Mouse (Mus musculus): Measurements from ENCODE around the gene Gm6309. TPM values are rescaled to one million over a fixed set of nuclear protein-coding genes. Genes with fewer than 3 reads are reported as not detected.
"Not testable (repeated sequence)": the region's sequence is repeated elsewhere in the genome, so short reads cannot be mapped to it uniquely, and the experiment has no call there.

The Gm6309 gene
- total RNA-seq (2021): not detected
- long read RNA-seq, experiment 1: 0 reads
- long read RNA-seq, experiment 2: 0 reads

DNA sequence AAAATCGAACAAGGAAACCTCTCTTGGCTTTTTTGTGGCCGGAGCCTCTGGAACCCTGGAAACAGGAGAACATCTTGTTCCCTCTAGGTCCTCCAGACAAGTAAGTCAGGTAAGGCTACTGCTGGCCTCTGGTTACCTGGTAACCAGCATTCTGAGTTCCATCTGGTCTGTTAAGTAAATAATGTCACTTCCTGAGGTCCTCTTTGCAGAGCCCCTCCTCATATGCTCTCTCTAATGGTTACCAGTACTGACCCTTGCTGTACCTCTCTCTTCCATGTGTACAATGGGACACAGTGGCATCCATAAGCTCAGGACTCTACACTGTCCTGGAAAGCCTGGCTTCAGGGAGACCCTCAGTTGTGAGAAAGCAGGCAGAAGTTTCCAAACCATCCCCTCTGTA is at the start of gene Gm6309:
Gm6309 (minus strand) TSS at position 101 of the 400 bp plus-strand sequence.
- DNase-seq: not testable (repeated sequence)

DNA sequence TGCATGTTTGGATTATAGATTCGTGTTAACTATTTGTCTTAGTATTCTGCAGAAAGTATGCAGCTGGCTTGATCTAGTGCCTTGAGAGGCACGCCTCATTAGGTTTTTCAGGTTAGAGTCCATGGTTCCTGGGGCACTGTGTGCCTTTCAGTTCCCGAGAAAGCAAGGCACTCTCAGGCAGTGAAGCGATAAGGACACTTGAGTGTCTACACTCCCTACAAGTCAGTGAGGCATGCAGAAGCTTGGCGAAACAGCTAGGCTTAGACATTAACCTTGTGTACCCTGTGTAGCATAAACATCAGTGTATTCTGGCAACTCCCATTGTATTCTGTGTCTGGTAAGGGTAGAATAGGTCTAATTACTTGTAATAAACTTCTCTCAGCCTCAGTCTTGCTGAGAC is 35.0 kb upstream of the Gm6309 start:
- no peak for DNase-seq

DNA sequence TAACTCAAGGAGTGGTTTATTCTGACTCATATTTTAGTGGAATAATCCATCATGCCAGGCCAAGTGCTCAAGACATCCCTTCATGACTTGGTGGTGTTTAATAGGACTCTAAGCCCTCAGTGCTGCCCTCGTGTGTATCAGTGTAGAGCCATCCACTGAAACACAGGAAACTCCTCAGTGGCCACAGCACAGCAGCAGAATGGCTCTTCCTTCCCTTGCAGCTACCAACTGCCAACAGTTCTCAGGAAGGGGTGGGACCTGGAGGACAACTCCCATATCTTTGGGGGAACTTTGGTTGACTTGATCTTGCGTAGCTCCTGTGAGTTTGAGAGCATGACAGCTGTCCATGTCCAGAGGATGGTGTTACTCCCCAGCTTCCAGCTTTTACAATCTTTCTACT is 33.4 kb upstream of the Gm6309 start:
- no peak for DNase-seq

DNA sequence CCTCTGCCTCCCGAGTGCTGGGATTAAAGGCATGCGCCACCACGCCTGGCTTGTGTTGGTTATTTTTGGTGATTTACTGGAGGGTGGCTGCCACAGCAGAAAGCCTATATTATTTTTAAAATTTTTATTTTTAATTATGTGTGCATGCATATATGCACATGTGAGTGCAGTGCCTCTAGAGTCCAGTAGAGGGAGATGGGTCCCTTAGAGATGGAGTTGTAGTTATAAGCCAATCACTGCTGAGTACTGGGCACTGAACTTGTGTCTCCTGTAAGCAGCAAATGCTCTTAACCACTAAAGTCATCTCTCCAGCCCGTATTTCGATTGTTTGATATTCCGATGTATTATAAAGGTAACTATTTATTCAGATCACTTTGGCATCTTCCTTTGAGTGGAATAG is 30.1 kb upstream of the Gm6309 start:
- DNase-seq: no peak

DNA sequence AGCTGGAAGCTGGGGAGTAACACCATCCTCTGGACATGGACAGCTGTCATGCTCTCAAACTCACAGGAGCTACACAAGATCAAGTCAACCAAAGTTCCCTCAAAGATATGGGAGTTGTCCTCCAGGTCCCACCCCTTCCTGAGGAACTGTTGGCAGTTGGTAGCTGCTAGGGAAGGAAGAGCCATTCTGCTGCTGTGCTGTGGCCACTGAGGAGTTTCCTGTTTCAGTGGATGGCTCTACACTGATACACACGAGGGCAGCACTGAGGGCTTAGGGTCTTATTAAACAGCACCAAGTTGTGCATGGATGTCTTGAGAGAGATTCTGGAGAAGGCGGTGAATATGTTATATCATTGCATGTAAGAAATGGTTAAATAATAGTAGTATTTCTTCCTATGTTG is 29.0 kb upstream of the Gm6309 start:
- DNase-seq: no peak

DNA sequence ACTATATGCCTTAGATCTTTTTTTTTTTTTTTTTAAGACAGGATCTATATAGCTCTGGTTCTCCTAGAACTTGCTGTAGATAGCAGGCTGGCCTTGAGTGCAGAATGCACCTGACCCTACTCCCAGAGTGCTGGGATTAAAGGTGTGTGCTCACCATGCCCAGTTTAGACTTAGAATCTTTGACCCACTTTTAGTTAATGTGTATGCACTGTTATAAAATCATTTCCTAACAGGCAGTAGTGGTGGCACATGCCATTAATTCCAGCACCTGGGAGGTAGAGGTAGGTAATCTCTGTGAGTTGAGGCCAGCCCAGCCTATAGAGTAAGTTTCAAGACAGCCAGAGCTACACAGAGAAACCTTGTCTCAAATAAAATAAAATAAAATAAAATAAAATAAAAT is 28.6 kb upstream of the Gm6309 start:
- no peak for DNase-seq

DNA sequence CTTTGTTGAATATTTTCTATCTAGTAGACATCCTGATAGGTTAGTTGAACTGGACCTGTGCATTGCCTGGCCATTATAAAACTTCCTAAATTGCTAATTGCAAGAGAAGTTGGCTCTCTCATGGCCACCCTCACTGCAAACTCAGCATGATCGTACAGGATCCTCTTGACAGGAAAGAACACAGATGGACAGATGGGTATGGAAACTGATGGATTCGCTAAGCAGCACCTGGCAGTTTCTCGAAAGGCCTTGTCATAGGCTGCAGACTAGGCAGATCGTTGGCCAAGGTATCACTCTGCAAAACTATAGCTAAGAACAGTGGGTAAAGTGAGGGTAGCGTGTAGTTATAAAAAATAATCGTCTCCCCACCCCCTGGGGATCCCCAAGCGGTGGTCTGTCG is 22.8 kb upstream of the Gm6309 start:
- no peak for DNase-seq

DNA sequence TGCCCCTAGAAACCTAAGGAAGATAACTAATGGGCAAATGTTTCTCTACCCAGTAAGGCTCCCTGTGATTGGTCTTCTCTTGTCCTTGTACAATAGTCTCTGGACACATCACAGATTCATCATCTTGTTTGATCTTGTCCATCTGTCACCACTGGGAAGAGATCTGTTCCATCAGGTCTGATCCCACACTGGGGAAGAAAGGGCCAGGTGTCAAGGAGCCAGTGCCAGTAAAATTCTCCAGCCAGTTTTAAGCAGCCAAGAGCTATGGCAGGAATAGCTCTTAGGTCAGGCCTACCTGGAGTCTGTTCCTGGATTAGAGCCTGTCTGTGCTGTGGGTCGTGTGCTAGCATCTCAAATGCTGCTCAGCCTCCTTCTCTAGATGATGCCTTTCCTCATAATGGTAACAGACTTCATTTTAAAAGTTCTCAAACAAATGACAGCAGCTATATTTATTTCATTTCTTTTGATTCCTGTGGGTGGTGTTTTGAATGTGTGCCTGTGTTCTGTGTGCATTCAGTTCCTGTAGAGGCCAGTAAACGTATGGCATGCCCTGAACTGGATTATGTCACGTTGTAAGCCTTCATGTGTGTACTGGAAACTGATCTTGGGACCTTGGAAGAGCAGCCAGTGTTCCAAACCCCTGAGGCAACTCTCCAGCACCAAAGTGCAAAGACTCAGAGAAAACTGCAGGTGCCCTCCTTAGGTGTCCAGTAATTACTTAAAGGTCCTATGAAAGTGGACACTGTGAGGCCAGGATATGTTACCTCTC is 20.2 kb upstream of the Gm6309 start:
- DNase-seq: no peak

DNA sequence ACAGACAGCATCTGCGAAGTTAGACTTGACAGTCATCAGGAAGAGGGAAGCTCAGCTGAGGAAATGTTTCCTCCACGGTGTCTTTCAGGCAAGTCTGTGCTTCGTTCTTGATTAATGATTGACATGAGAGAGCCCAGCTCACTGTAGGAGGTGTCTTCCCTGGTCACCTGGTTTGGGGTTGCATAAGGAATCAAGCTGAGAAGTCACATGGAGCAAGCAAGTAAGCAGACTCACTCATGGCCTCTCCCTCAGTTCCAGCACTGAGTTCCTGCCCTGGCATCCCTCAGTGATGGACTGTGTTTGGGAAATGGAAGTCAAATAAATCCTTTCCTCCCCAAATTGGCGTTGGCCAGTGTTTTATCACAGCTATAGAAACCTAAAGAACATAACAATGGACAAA is 19.6 kb upstream of the Gm6309 start:
- no peak for DNase-seq

DNA sequence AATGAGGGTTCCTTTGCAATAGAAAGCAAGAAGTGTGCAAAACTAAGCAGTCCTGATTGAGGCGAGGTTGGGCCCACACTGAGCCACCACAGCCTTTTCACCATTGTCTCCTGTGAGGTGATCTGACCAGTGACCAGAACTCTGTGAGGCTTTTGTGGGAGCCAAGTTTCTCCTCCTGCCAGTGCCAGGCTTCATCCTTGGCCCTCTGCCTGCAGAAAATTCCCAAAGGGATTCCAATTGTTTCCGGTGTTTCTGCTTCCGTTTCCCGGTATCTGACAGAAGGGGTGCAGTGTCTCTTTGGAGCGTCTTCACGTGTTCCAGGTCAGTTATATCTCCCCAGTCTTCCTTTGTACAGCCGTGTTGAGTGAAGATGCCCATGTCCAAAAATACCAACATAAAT is 18.2 kb upstream of the Gm6309 start:
- no peak for DNase-seq

DNA sequence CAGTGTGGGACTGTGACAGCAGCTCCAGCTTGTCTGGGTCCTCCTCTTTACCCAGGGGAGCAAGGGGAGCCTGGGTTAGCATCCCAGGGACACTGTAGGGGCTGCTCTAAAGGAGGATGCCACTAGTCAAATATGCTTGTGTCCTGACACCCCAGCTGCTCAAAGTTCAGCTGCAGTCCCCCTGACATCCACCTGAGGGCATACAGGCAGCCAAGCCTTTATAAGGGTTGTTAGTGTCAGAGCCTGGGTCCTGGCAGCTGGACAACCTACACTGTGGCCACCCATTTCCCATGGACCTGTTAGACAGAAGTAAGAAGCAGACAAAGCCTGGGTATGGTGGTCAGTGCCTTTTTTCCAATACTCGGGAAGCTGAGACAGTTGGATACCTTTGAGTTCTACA is 17.6 kb upstream of the Gm6309 start:
- DNase-seq: no peak

DNA sequence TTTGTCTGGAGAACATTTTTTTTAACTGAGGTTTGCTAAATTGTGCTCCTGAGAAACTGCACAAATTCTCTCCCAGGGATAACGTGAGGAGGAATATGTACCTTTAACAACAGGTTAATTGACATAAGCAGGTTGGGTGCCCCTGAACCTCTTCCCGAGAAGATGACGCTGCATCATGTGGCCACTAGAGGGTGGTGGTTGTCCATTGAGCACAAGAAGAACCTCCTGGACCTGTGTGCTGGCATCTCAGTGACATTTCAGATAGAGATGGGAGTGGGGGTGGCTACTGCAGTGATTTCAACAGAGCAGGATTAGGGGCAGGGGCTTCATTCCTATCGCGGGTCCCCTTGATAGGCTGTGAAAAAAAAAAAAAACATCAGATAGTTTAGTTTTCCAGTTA is 16.9 kb upstream of the Gm6309 start:
- DNase-seq: peak; percentile 12

DNA sequence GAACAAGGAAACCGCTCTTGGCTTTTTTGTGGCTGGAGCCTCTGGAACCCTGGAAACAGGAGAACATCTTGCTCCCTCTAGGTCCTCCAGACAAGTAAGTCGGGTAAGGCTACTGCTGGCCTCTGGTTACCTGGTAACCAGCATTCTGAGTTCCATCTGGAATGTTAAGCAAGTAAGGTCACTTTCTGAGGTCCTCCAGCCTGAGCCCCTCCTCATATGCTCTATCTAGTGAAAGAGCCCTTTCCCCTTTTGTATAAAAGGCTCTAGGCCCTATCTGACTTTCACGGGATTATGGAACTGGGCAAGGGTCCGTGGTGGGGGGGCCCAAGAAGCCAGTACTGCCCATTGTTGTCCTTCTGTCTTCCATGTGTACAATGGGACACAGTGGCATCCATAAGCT is 14.7 kb upstream of the Gm6309 start, which contains the start of gene 1700001J03Rik:
1700001J03Rik (minus strand) TSS at position 101 of the 400 bp plus-strand sequence.
- not testable (repeated sequence) for DNase-seq

DNA sequence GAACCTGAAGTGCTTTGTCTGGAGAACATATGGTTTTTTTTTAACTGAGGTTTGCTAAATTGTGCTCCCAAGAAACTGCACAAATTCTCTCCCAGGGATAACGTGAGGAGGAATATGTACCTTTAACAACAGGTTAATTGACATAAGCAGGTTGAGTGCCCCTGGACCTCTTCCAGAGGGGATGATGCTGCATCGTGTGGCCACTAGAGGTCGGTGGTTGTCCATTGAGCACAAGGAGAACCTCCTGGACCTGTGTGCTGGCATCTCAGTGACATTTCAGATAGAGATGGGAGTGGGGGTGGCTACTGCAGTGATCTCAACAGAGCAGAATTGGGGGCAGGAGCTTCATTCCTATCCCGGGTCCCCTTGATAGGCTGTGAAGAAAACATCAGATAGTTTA is 2.2 kb upstream of the Gm6309 start:
- not testable (repeated sequence) for DNase-seq

DNA sequence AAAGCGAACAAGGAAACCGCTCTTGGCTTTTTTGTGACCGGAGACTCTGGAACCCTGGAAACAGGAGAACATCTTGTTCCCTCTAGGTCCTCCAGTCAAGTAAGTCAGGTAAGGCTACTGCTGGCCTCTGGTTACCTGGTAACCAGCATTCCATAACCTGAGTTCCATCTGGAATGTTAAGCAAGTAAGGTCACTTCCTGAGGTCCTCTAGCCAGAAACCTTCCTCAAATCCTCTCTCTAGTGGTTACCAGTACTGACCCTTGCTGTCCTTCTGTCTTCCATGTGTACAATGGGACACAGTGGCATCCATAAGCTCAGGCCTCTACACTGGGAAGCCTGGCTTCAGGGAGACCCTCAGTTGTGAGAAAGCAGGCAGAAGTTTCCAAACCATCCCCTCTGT is 10.1 kb downstream of the Gm6309 start, which contains the start of gene Gm5565:
Gm5565 (minus strand) TSS at position 101 of the 400 bp plus-strand sequence.
- DNase-seq: not testable (repeated sequence)

DNA sequence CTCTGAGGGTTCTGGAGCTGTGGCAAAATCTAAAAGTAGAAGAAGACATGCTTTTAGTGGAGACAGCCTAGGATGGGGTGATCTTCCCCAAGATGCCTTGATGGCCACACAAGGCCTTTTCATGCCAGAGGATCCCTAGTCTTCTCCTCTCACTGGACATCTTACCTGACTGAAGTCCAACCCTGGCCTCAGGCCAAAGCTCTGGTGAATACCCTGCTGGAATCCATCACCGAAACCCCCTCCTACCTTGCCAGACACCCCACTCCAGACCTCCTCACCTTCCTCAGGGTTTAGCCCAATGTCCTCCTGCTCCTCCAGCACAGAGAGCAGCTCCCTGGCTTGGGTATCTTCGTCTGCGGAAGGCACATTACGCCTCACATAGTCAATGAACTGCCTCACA is 12.2 kb downstream of the Gm6309 start:
- not testable (repeated sequence) for DNase-seq

DNA sequence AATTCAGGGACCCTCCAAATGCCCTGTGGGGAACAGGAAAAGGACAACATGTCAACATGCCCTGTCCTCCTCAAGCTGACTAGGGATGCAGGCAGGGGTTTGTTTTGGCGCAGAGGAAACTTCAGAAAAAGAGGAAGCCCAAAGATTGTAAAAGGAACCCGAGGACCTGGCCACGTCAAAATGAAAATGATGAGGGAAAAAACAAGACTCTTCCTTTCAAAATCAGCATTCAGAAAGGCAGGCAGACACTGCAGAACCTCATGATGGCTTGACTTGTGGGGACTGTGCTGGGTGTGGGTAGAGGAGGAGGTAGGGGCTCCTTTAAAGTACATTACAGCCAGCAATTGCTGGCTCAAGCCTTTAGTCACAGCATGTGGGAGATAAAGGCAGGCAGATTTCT is 20.1 kb downstream of the Gm6309 start:
- no peak for DNase-seq

DNA sequence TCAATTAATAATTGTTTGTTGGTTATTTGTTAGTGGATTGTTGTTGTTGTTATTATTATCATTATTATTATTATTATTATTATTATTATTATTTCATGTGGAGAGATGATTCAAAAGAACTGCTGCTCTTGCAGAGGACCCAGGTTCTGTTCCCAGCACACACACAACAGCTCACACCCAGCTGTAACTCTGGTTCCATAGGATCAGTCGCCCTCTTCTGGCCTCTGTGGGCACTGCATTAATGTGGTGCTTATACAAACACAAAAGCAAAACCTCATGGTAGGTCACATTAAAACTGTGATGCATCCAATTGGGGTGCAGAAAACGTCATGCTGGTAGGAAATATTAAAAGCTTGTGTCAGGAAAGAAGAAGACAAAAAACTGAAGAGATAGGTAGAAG is 22.6 kb downstream of the Gm6309 start:
- no peak for DNase-seq

Other genes with a start within 250 kb of the Gm6309 start
- not detected for gene Cyp3a25, start 161.1 kb downstream of the Gm6309 start, total RNA-seq (2021)
- not detected for gene Cyp3a59, start 91.5 kb downstream of the Gm6309 start, total RNA-seq (2021)
- gene Gm5565, start 10.2 kb downstream of the Gm6309 start, total RNA-seq (2021): not detected
- gene 1700001J03Rik, start 14.6 kb upstream of the Gm6309 start, total RNA-seq (2021): 1 to 10 TPM; 1.3 to 1.4 TPM
- gene Rnf6, start 50.8 kb upstream of the Gm6309 start, total RNA-seq (2021): 10 to 100 TPM; 31.6 to 40.1 TPM
- 10 to 100 TPM; 15.1 to 15.5 TPM for gene Cdk8, start 60.5 kb upstream of the Gm6309 start, total RNA-seq (2021)
- under 1 TPM; 0.77 to 0.99 TPM for gene Wasf3, start 214.3 kb upstream of the Gm6309 start, total RNA-seq (2021)